ENCODE assay signal across 10 mouse cellular contexts in genomic region chr1:167599211-167599735, GRCm38 (mm10). TPM values are rescaled to one million over a fixed set of nuclear protein-coding genes. Genes with fewer than 3 reads are reported as not detected.
DNase-seq lines count a peak whose midpoint lies in the region; ATAC-seq and TF ChIP-seq lines count a peak whose summit lies in the region.
"Had no signal": no experiment of that assay in that cellular context is flagged by ENCODE, and none has a peak within 500 bp of the region (broad histone marks: within the 10 kb centered on the region; RNA-seq: fewer than 3 reads in every experiment).

No protein-coding gene starts in this region.

- ATAC-seq in embryonic facial prominence, embryonic 15.5 days (ENCODE audit: insufficient number of reproducible peaks, low FRiP score, low TSS enrichment, low read depth) = no peak
- no peak for ATAC-seq in hindbrain, embryonic 16.5 days
- no peak for ATAC-seq in neural tube, embryonic 12.5 days (ENCODE audit: low FRiP score, low read depth)

- no peaks in the 10 kb centered on the region for H3K36me3 ChIP-seq in embryonic facial prominence, embryonic 15.5 days
- H3K36me3 ChIP-seq in hindbrain, embryonic 16.5 days (ENCODE audit: control insufficient read depth, insufficient read depth, low read length) = no peaks in the 10 kb centered on the region
- no peaks in the 10 kb centered on the region for H3K36me3 ChIP-seq in neural tube, embryonic 12.5 days

- no peak overlapping the region for H3K9ac ChIP-seq in embryonic facial prominence, embryonic 15.5 days
- 0 out of 2 replicates have a peak overlapping the region, but pooled peaks have one; percentile 19 for H3K9ac ChIP-seq in hindbrain, embryonic 16.5 days (ENCODE audit: low read depth, low read length)
- H3K9ac ChIP-seq in neural tube, embryonic 12.5 days = no peak overlapping the region

- DNase-seq in layer of hippocampus, adult 2 months (ENCODE audit: low spot score in 2 of 2) = no peak
- no peak for DNase-seq in layer of hippocampus, adult 8-10 months (ENCODE audit: low spot score in 2 of 2)
- no peak for DNase-seq in thymus, postnatal 14 days
- DNase-seq in cerebellum, postnatal 36 days = no peak
- no peak for DNase-seq in adrenal gland, postnatal 36 days
- DNase-seq: kidney, postnatal 4 days; lung, postnatal 14 days had no signal

- TF ChIP-seq CTCF in layer of hippocampus, adult 2 months (conservative IDR thresholded peaks at IDR 0.05) = no peak

- H3K27me3 ChIP-seq in embryonic facial prominence, embryonic 15.5 days = peaks cover 33% of the 10 kb centered on the region
- no peaks in the 10 kb centered on the region for H3K27me3 ChIP-seq in hindbrain, embryonic 16.5 days (replicated peaks; ENCODE audit: control insufficient read depth, insufficient read depth, low read length)
- H3K27me3 ChIP-seq in neural tube, embryonic 12.5 days (replicated peaks) = peaks cover 6% of the 10 kb centered on the region; the same call in 1 of the 2 replicates

- no peaks in the 10 kb centered on the region for H3K9me3 ChIP-seq in embryonic facial prominence, embryonic 15.5 days (replicated peaks)
- no peaks in the 10 kb centered on the region for H3K9me3 ChIP-seq in hindbrain, embryonic 16.5 days (ENCODE audit: control insufficient read depth, low read length)
- no peaks in the 10 kb centered on the region for H3K9me3 ChIP-seq in neural tube, embryonic 12.5 days

- peak overlapping the region; percentile 57; the same call in 1 of the 2 replicates for H3K4me3 ChIP-seq in layer of hippocampus, adult 2 months
- peak overlapping the region; percentile 40; the same call in 1 of the 2 replicates for H3K4me3 ChIP-seq in embryonic facial prominence, embryonic 15.5 days (replicated peaks)
- H3K4me3 ChIP-seq in hindbrain, embryonic 16.5 days (ENCODE audit: low read length) = peak overlapping the region; percentile 42
- H3K4me3 ChIP-seq in neural tube, embryonic 12.5 days = peak overlapping the region; percentile 2; the same call in 1 of the 2 replicates

- WGBS in embryonic facial prominence, embryonic 15.5 days = 13% methylated on average over 7 of the region's 7 CpGs
- WGBS in hindbrain, embryonic 16.5 days = 13% methylated on average over 7 of the region's 7 CpGs
- WGBS in neural tube, embryonic 12.5 days = 11% methylated on average over 7 of the region's 7 CpGs

- no peak overlapping the region for H3K27ac ChIP-seq in layer of hippocampus, adult 2 months
- H3K27ac ChIP-seq in embryonic facial prominence, embryonic 15.5 days (replicated peaks) = no peak overlapping the region
- H3K27ac ChIP-seq in hindbrain, embryonic 16.5 days (ENCODE audit: low read depth, low read length) = no peak overlapping the region
- H3K27ac ChIP-seq in neural tube, embryonic 12.5 days = no peak overlapping the region

- peak overlapping the region; percentile 68; the same call in 1 of the 2 replicates for H3K4me2 ChIP-seq in embryonic facial prominence, embryonic 15.5 days (replicated peaks)
- peak overlapping the region; percentile 62 for H3K4me2 ChIP-seq in hindbrain, embryonic 16.5 days (ENCODE audit: low read length)
- peak overlapping the region; percentile 84 for H3K4me2 ChIP-seq in neural tube, embryonic 12.5 days (replicated peaks)

- H3K4me1 ChIP-seq in embryonic facial prominence, embryonic 15.5 days = 0 out of 2 replicates have a peak, but pooled peaks cover 14% of the 10 kb centered on the region
- no peaks in the 10 kb centered on the region; the same call in 1 of the 2 replicates for H3K4me1 ChIP-seq in hindbrain, embryonic 16.5 days (ENCODE audit: control insufficient read depth, insufficient read depth, low read depth, low read length)
- H3K4me1 ChIP-seq in neural tube, embryonic 12.5 days = peaks cover 15% of the 10 kb centered on the region; the same call in 1 of the 2 replicates

RNA-seq across cellular contexts. Expression of gene Rxrg, which starts 1.1 kb away (rescaled TPM):
- total RNA-seq in layer of hippocampus, adult 2 months (2021) = 1 to 10 TPM; 5.5 to 6.8 TPM
- total RNA-seq in layer of hippocampus, adult 8-10 months (2022) = 1 to 10 TPM; 5.4 to 6.9 (median 6.3) TPM
- polyA plus RNA-seq in embryonic facial prominence, embryonic 15.5 days (2015; fragmentation: Nextera tagmentation; extraction: Ambion mirVana) = 20.2 and 25.4 TPM in 2 replicates
- polyA plus RNA-seq in hindbrain, embryonic 16.5 days (2015; fragmentation: Nextera tagmentation; extraction: Ambion mirVana) = 19.7 and 21.4 TPM in 2 replicates
- polyA plus RNA-seq in neural tube, embryonic 12.5 days (2016; fragmentation: Nextera tagmentation; extraction: Ambion mirVana) = 12.9 and 14.1 TPM in 2 replicates
- total RNA-seq in adrenal gland, postnatal 36 days (2021) = 1 to 10 TPM; 4.8 to 5.1 TPM

Comparison
In these comparisons a context has a peak if more than half of its experiments do, and no peak if none do; other contexts are left out.
1. H3K4me3 ChIP-seq: peak in every context shown above with its lines; median percentile 57 in layer of hippocampus, adult 2 months; 42 in hindbrain, embryonic 16.5 days; 40 in embryonic facial prominence, embryonic 15.5 days; 2 in neural tube, embryonic 12.5 days.